Mouse (Mus musculus): ENCODE data around the gene Ripor3. TPM values are rescaled to one million over a fixed set of nuclear protein-coding genes. Genes with fewer than 3 reads are reported as not detected.

The Ripor3 gene
- polyA plus RNA-seq, 1 experiment from 2014 or later: 0.12 TPM

DNA sequence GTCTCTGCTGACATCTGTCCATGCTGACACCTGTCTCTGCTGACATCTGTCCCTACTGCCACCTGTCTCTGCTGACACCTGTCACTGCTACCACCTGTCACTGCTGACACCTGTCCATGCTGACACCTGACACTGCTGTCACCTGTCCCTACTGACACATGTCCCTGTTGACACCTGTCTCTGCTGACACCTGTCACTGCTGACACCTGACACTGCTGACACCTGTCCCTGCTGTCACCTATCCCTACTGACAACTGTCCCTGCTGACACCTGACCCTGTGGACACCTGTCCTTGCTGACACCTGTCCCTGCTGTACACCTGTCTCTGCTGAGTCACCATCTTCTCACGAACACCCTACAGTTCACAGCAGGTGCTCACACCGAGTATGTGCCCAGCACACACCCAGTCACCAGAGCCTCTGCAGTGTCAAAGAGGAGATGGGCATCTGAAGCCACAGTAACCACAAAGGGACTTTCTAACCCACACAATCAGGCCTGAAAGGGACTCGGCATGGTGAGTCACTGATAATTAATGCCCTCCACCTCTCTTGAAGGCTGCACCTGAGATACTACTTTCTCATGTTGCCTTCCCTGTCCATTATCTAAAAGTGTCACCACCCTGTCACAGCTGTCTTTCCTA, 13.5 kb upstream of the Ripor3 start:
- H3K27me3 ChIP-seq (ENCODE audit: control insufficient read depth, insufficient read depth, low read length): no peaks in the 10 kb centered on the region
- H3K4me1 ChIP-seq (ENCODE audit: control insufficient read depth, insufficient read depth, low read length): no peaks in the 10 kb centered on the region
- H3K36me3 ChIP-seq (ENCODE audit: control insufficient read depth, insufficient read depth, low read length): no peaks in the 10 kb centered on the region
- no peak for ATAC-seq (ENCODE audit: insufficient read depth, low FRiP score, low TSS enrichment)
- H3K9ac ChIP-seq (ENCODE audit: low read length): no peak overlapping the region
- H3K9me3 ChIP-seq (ENCODE audit: control insufficient read depth, low read length): no peaks in the 10 kb centered on the region
- 77% methylated on average over 3 of the region's 3 CpGs for whole genome bisulfite sequencing
- H3K4me3 ChIP-seq (ENCODE audit: low read depth, low read length): no peak overlapping the region
- H3K4me2 ChIP-seq (ENCODE audit: low read depth): no peak overlapping the region
- no peak for DNase-seq (ENCODE audit: low spot score)
- H3K27ac ChIP-seq (ENCODE audit: low read depth, low read length): no peak overlapping the region

DNA sequence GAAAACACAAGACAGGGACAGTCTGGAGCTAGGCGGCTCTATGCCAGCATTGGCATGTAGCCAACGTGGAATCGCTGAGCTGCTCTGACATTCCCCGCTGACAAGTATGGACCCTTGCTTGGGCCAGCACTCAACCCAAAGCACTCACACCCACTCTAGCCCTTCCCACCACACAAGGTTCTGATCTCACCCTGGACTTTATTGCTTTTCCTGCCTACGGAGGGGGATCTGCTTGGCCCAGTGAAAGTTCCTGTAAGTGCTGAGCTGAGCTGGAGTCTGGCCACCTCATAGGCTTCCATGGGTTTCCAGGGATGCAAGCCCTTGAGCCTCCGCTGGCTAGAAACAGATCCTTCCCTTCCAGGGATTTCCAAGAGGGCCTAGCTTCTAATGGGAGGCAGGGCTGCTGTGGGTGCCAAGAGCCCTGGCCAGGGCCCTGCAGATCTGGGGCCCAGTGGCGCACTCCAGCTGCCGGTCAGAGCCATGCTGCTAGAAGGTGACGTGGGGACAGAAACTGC, 8.8 kb upstream of the Ripor3 start:
- WGBS: 88% methylated on average over 9 of the region's 9 CpGs
- Histone ChIP-seq H3K36me3 (ENCODE audit: control insufficient read depth, insufficient read depth, low read length) (no peaks in the 10 kb centered on the region), H3K4me3 (ENCODE audit: low read depth, low read length) (no peak overlapping the region), H3K4me2 (ENCODE audit: low read depth) (no peak overlapping the region), H3K27me3 (ENCODE audit: control insufficient read depth, insufficient read depth, low read length) (no peaks in the 10 kb centered on the region), H3K27ac (ENCODE audit: low read depth, low read length) (no peak overlapping the region), H3K9me3 (ENCODE audit: control insufficient read depth, low read length) (no peaks in the 10 kb centered on the region), H3K9ac (ENCODE audit: low read length) (no peak overlapping the region), H3K4me1 (ENCODE audit: control insufficient read depth, insufficient read depth, low read length) (no peaks in the 10 kb centered on the region)
- DNase-seq (ENCODE audit: low spot score): no peak
- no peak for ATAC-seq (ENCODE audit: insufficient read depth, low FRiP score, low TSS enrichment)

- H3K27ac ChIP-seq (ENCODE audit: low read depth, low read length): no peak overlapping the region
- no peak overlapping the region for H3K4me3 ChIP-seq (ENCODE audit: low read depth, low read length)
- no peaks in the 10 kb centered on the region for H3K27me3 ChIP-seq (ENCODE audit: control insufficient read depth, insufficient read depth, low read length)
- no peaks in the 10 kb centered on the region for H3K9me3 ChIP-seq (ENCODE audit: control insufficient read depth, low read length)
- WGBS: 34% methylated on average over 5 of the region's 5 CpGs
- no peaks in the 10 kb centered on the region for H3K4me1 ChIP-seq (ENCODE audit: control insufficient read depth, insufficient read depth, low read length)
- DNase-seq (ENCODE audit: low spot score) (peak; percentile 63), ATAC-seq (ENCODE audit: insufficient read depth, low FRiP score, low TSS enrichment) (no peak)
- H3K4me2 ChIP-seq (ENCODE audit: low read depth): no peak overlapping the region
- no peak overlapping the region for H3K9ac ChIP-seq (ENCODE audit: low read length)
- no peaks in the 10 kb centered on the region for H3K36me3 ChIP-seq (ENCODE audit: control insufficient read depth, insufficient read depth, low read length)
Measured at GRCm38 (mm10) chr2:168016951-168017391, 6.6 kb upstream of the Ripor3 start.

DNA sequence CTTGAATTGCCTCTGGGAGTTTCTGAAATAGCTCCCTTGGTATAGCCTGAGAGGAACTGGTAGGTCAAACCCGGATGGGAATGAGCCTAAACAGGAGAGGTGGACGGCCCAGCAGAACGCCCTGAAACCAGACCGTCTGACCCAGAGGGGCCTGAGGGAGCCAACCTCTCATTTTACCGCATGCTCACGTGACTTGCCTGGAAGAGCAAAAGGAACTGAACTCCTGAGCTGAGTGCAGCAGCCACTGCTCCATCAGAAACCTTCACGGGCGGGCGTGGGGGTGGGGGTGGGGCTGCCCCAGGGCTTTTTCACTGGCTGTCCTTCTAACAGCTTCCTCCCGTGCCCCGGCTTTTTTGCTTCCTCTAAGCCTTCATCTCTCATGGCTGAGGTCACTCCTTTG, 475 bp upstream of the Ripor3 start:
- DNase-seq (ENCODE audit: low spot score): no peak
- H3K27ac ChIP-seq (ENCODE audit: low read depth, low read length): no peak overlapping the region
- no peaks in the 10 kb centered on the region for H3K36me3 ChIP-seq (ENCODE audit: control insufficient read depth, insufficient read depth, low read length)
- no peak overlapping the region for H3K4me2 ChIP-seq (ENCODE audit: low read depth)
- no peak overlapping the region for H3K4me3 ChIP-seq (ENCODE audit: low read depth, low read length)
- ATAC-seq (ENCODE audit: insufficient read depth, low FRiP score, low TSS enrichment): no peak
- WGBS: 42% methylated on average over 11 of the region's 11 CpGs
- H3K27me3 ChIP-seq (ENCODE audit: control insufficient read depth, insufficient read depth, low read length): no peaks in the 10 kb centered on the region
- H3K9ac ChIP-seq (ENCODE audit: low read length): no peak overlapping the region
- peaks cover 5% of the 10 kb centered on the region; the same call in 1 of the 2 replicates for H3K4me1 ChIP-seq (ENCODE audit: control insufficient read depth, insufficient read depth, low read length)
- no peaks in the 10 kb centered on the region for H3K9me3 ChIP-seq (ENCODE audit: control insufficient read depth, low read length)

DNA sequence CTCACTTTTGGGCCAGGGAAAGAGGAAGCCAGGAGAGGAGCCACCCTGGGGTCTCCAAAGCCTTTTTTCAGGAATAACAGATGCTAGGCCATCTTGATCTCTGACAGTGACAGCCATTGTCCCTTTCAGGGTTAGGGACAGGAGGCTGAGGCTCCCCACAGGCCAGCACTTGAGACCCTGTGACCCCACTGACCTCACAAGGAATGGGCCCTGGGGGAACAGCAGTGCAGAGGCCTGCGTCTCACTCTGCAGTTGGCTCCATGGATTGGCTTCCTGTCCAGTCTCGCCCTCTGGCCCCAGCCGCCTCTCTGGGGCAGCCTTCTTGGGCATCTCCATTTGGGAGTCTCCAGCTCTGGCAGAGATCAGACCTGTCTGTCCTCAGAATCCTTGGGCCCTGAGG, 2.3 kb downstream of the Ripor3 start:
- Histone ChIP-seq H3K27me3 (ENCODE audit: control insufficient read depth, insufficient read depth, low read length) (no peaks in the 10 kb centered on the region), H3K4me2 (ENCODE audit: low read depth) (no peak overlapping the region), H3K4me3 (ENCODE audit: low read depth, low read length) (no peak overlapping the region), H3K9ac (ENCODE audit: low read length) (no peak overlapping the region), H3K9me3 (ENCODE audit: control insufficient read depth, low read length) (no peaks in the 10 kb centered on the region), H3K4me1 (ENCODE audit: control insufficient read depth, insufficient read depth, low read length) (peaks cover 5% of the 10 kb centered on the region; the same call in 1 of the 2 replicates), H3K27ac (ENCODE audit: low read depth, low read length) (no peak overlapping the region), H3K36me3 (ENCODE audit: control insufficient read depth, insufficient read depth, low read length) (no peaks in the 10 kb centered on the region)
- ATAC-seq (ENCODE audit: insufficient read depth, low FRiP score, low TSS enrichment) (no peak), DNase-seq (ENCODE audit: low spot score) (no peak)
- WGBS: 51% methylated on average over 3 of the region's 3 CpGs

- 83% methylated on average over 6 of the region's 6 CpGs for WGBS
Measured at GRCm38 (mm10) chr2:168006489-168006888, 3.9 kb downstream of the Ripor3 start.

GRCm38 (mm10) chr2:168005616-168006015, 4.8 kb downstream of the Ripor3 start:
- Histone ChIP-seq H3K4me2 (ENCODE audit: low read depth) (no peak overlapping the region), H3K4me1 (ENCODE audit: control insufficient read depth, insufficient read depth, low read length) (peaks cover 2% of the 10 kb centered on the region; the same call in 1 of the 2 replicates), H3K27ac (ENCODE audit: low read depth, low read length) (no peak overlapping the region), H3K9me3 (ENCODE audit: control insufficient read depth, low read length) (no peaks in the 10 kb centered on the region), H3K9ac (ENCODE audit: low read length) (no peak overlapping the region), H3K27me3 (ENCODE audit: control insufficient read depth, insufficient read depth, low read length) (no peaks in the 10 kb centered on the region), H3K36me3 (ENCODE audit: control insufficient read depth, insufficient read depth, low read length) (no peaks in the 10 kb centered on the region), H3K4me3 (ENCODE audit: low read depth, low read length) (no peak overlapping the region)
- WGBS: 68% methylated on average over 3 of the region's 3 CpGs
- no peak for ATAC-seq (ENCODE audit: insufficient read depth, low FRiP score, low TSS enrichment)
- DNase-seq (ENCODE audit: low spot score): no peak

More at GRCm38 (mm10) chr2:168006489-168006888, 3.9 kb downstream of the Ripor3 start:
- no peaks in the 10 kb centered on the region for H3K27me3 ChIP-seq (ENCODE audit: control insufficient read depth, insufficient read depth, low read length)
- H3K4me3 ChIP-seq (ENCODE audit: low read depth, low read length): no peak overlapping the region
- no peaks in the 10 kb centered on the region for H3K36me3 ChIP-seq (ENCODE audit: control insufficient read depth, insufficient read depth, low read length)
- H3K4me1 ChIP-seq (ENCODE audit: control insufficient read depth, insufficient read depth, low read length): peaks cover 5% of the 10 kb centered on the region; the same call in 1 of the 2 replicates
- no peak overlapping the region for H3K4me2 ChIP-seq (ENCODE audit: low read depth)
- no peak overlapping the region for H3K27ac ChIP-seq (ENCODE audit: low read depth, low read length)
- H3K9ac ChIP-seq (ENCODE audit: low read length): no peak overlapping the region
- H3K9me3 ChIP-seq (ENCODE audit: control insufficient read depth, low read length): no peaks in the 10 kb centered on the region
- no peak for ATAC-seq (ENCODE audit: insufficient read depth, low FRiP score, low TSS enrichment)
- no peak for DNase-seq (ENCODE audit: low spot score)

- Histone ChIP-seq H3K27me3 (ENCODE audit: control insufficient read depth, insufficient read depth, low read length) (no peaks in the 10 kb centered on the region), H3K9me3 (ENCODE audit: control insufficient read depth, low read length) (no peaks in the 10 kb centered on the region), H3K4me1 (ENCODE audit: control insufficient read depth, insufficient read depth, low read length) (no peaks in the 10 kb centered on the region), H3K36me3 (ENCODE audit: control insufficient read depth, insufficient read depth, low read length) (no peaks in the 10 kb centered on the region), H3K9ac (ENCODE audit: low read length) (no peak overlapping the region), H3K27ac (ENCODE audit: low read depth, low read length) (no peak overlapping the region), H3K4me3 (ENCODE audit: low read depth, low read length) (no peak overlapping the region), H3K4me2 (ENCODE audit: low read depth) (no peak overlapping the region)
- 91% methylated on average over 3 of the region's 3 CpGs for WGBS
- DNase-seq (ENCODE audit: low spot score) (no peak), ATAC-seq (ENCODE audit: insufficient read depth, low FRiP score, low TSS enrichment) (no peak)
Measured at GRCm38 (mm10) chr2:168005005-168005404, 5.4 kb downstream of the Ripor3 start.

DNA sequence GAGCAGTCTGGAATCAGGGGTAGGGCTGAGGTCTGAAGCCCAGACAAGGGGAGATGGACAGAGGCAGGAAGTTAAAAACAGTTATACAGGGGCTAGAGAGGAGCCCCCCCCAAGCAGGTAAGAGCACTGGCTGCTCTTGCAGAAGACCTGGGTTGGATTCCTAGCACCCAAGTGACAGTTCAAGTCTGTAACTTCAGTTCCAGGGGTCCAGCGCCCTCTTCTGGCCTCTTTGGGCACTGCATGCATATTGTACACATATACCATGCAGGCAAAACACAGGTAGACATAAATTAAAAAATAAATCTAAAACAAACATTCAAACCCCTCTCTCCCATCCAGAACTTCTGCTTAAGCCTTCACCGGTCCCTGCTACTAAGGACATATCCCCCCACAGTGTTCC, 6.0 kb downstream of the Ripor3 start:
- 50% methylated on average over 2 of the region's 2 CpGs for WGBS
- ATAC-seq (ENCODE audit: insufficient read depth, low FRiP score, low TSS enrichment): no peak
- H3K9ac ChIP-seq (ENCODE audit: low read length): no peak overlapping the region

More for the DNA sequence above, 6.0 kb downstream of the Ripor3 start:
- Histone ChIP-seq H3K4me1 (ENCODE audit: control insufficient read depth, insufficient read depth, low read length) (no peaks in the 10 kb centered on the region), H3K4me2 (ENCODE audit: low read depth) (no peak overlapping the region), H3K27ac (ENCODE audit: low read depth, low read length) (no peak overlapping the region), H3K27me3 (ENCODE audit: control insufficient read depth, insufficient read depth, low read length) (no peaks in the 10 kb centered on the region), H3K4me3 (ENCODE audit: low read depth, low read length) (no peak overlapping the region), H3K36me3 (ENCODE audit: control insufficient read depth, insufficient read depth, low read length) (no peaks in the 10 kb centered on the region), H3K9me3 (ENCODE audit: control insufficient read depth, low read length) (no peaks in the 10 kb centered on the region)
- no peak for DNase-seq (ENCODE audit: low spot score)
